Mouse (Mus musculus): Measurements from ENCODE around the gene Abtb1. TPM values are rescaled to one million over a fixed set of nuclear protein-coding genes. Genes with fewer than 3 reads are reported as not detected.

The Abtb1 gene
- polyA plus RNA-seq, 1 experiment from 2014 or later, result 21.0 TPM

GRCm38 (mm10) chr6:88839135-88839970, 2.4 kb downstream of the Abtb1 start:
- DNase-seq (ENCODE audit: low spot score), result no peak
- 86% methylated on average over 26 of the region's 26 CpGs for WGBS
- ATAC-seq (ENCODE audit: low read depth), result no peak
- Histone ChIP-seq H3K27me3 (replicated peaks; ENCODE audit: control insufficient read depth, insufficient read depth, low read length) (no peaks in the 10 kb centered on the region), H3K36me3 (ENCODE audit: control insufficient read depth, insufficient read depth, low read length) (peaks cover 42% of the 10 kb centered on the region), H3K9me3 (ENCODE audit: control insufficient read depth, low read length) (no peaks in the 10 kb centered on the region), H3K4me1 (ENCODE audit: control insufficient read depth, insufficient read depth, low read length) (peaks cover 13% of the 10 kb centered on the region; the same call in 1 of the 2 replicates), H3K9ac (ENCODE audit: low read depth, low read length) (no peak overlapping the region), H3K4me2 (ENCODE audit: low read depth, low read length) (no peak overlapping the region), H3K27ac (replicated peaks; ENCODE audit: low read depth, low read length) (no peak overlapping the region), H3K4me3 (ENCODE audit: low read depth, low read length) (no peak overlapping the region)

DNA sequence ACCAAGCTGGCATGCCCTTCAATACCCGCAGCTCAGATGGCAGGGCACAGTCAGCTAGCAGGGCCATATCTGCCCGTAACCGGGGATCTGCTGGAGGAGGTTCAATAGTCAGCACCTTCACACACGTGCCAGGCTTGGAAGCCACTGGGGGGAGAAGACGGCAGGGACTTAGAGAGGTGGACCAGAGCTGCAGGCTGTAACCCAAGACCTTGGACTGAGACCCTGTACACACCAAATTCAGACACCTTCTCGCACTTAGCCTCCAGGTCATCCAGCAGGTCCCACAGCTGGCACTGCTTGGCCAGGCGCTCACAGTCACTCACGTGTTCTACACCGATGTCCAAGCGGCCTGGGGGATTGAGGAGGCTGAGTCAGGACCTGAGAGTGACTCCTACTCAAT, 3.2 kb downstream of the Abtb1 start:
- Histone ChIP-seq H3K27me3 (replicated peaks; ENCODE audit: control insufficient read depth, insufficient read depth, low read length) (no peaks in the 10 kb centered on the region), H3K4me3 (ENCODE audit: low read depth, low read length) (no peak overlapping the region), H3K4me1 (ENCODE audit: control insufficient read depth, insufficient read depth, low read length) (peaks cover 13% of the 10 kb centered on the region; the same call in 1 of the 2 replicates), H3K27ac (replicated peaks; ENCODE audit: low read depth, low read length) (no peak overlapping the region), H3K36me3 (ENCODE audit: control insufficient read depth, insufficient read depth, low read length) (peaks cover 42% of the 10 kb centered on the region), H3K9ac (ENCODE audit: low read depth, low read length) (no peak overlapping the region), H3K9me3 (ENCODE audit: control insufficient read depth, low read length) (no peaks in the 10 kb centered on the region), H3K4me2 (ENCODE audit: low read depth, low read length) (no peak overlapping the region)
- 91% methylated on average over 10 of the region's 10 CpGs for WGBS
- ATAC-seq (ENCODE audit: low read depth), result no peak
- no peak for DNase-seq (ENCODE audit: low spot score)

DNA sequence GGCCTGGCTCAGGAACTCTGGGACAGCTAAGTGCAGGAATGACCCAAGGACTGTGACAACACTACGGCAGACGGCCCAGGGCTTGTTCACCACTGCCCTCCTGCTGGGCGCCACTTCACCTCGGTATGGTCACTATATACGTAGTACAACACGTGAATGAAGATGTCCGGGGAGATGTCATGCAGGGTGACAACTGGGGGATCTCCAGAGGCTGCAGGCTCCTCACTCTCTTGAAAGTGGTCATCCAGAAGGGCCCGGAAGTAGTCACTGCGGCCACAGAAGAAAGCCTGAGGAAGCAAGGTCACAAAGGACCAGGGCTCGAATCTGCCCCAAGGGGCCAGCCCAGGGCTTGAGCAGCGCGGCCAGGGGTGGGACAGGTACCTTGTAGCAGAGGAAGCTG, 3.8 kb downstream of the Abtb1 start:
- Histone ChIP-seq H3K27me3 (replicated peaks; ENCODE audit: control insufficient read depth, insufficient read depth, low read length) (no peaks in the 10 kb centered on the region), H3K27ac (replicated peaks; ENCODE audit: low read depth, low read length) (no peak overlapping the region), H3K4me3 (ENCODE audit: low read depth, low read length) (no peak overlapping the region), H3K4me2 (ENCODE audit: low read depth, low read length) (no peak overlapping the region), H3K4me1 (ENCODE audit: control insufficient read depth, insufficient read depth, low read length) (peaks cover 10% of the 10 kb centered on the region; the same call in 1 of the 2 replicates), H3K36me3 (ENCODE audit: control insufficient read depth, insufficient read depth, low read length) (peaks cover 42% of the 10 kb centered on the region), H3K9me3 (ENCODE audit: control insufficient read depth, low read length) (no peaks in the 10 kb centered on the region), H3K9ac (ENCODE audit: low read depth, low read length) (no peak overlapping the region)
- 91% methylated on average over 12 of the region's 12 CpGs for WGBS
- DNase-seq (ENCODE audit: low spot score) (no peak), ATAC-seq (ENCODE audit: low read depth) (no peak)

DNA sequence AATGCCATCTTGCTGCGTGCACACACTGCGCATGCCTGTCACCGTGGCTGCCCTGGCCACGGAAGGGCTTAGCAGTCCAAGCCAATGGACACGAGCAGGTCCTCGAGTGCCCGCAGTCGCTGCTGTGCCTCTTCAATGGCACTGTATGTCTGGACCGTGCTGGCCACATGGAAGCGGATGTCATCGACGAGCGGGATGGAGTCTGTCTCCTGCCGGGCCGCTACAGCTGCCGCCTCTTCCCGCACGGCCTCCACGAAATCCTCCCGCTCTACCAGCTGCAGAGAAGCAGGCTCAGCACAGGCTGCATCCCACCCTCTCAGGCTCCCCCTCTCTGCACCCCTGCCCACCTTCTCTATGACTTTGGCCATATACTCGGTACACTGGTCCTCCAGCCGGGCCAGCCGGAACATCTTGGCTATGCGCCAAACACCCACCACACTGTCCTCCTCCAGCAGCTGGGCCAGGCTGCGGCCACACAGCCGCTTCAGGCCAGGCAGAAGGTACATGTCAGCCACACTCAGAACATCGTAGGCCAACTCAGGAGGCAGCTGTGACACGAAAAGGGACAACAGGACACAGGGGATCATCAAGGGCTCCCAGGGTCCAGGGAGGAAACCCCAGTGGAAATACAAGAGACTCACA, 5.5 kb downstream of the Abtb1 start:
- 94% methylated on average over 28 of the region's 28 CpGs for WGBS
- H3K36me3 ChIP-seq (ENCODE audit: control insufficient read depth, insufficient read depth, low read length), result peaks cover 42% of the 10 kb centered on the region
- DNase-seq (ENCODE audit: low spot score) (no peak), ATAC-seq (ENCODE audit: low read depth) (no peak)
- H3K4me1 ChIP-seq (ENCODE audit: control insufficient read depth, insufficient read depth, low read length), result peaks cover 8% of the 10 kb centered on the region; the same call in 1 of the 2 replicates
- H3K4me2 ChIP-seq (ENCODE audit: low read depth, low read length), result no peak overlapping the region
- H3K27me3 ChIP-seq (replicated peaks; ENCODE audit: control insufficient read depth, insufficient read depth, low read length), result no peaks in the 10 kb centered on the region
- H3K9me3 ChIP-seq (ENCODE audit: control insufficient read depth, low read length), result no peaks in the 10 kb centered on the region
- H3K27ac ChIP-seq (replicated peaks; ENCODE audit: low read depth, low read length), result no peak overlapping the region
- H3K9ac ChIP-seq (ENCODE audit: low read depth, low read length), result no peak overlapping the region
- H3K4me3 ChIP-seq (ENCODE audit: low read depth, low read length), result no peak overlapping the region

- Histone ChIP-seq H3K4me1 (ENCODE audit: control insufficient read depth, insufficient read depth, low read length) (no peaks in the 10 kb centered on the region), H3K4me2 (ENCODE audit: low read depth, low read length) (no peak overlapping the region), H3K9me3 (ENCODE audit: control insufficient read depth, low read length) (no peaks in the 10 kb centered on the region), H3K4me3 (ENCODE audit: low read depth, low read length) (no peak overlapping the region), H3K9ac (ENCODE audit: low read depth, low read length) (no peak overlapping the region), H3K36me3 (ENCODE audit: control insufficient read depth, insufficient read depth, low read length) (peaks cover 42% of the 10 kb centered on the region), H3K27ac (replicated peaks; ENCODE audit: low read depth, low read length) (no peak overlapping the region), H3K27me3 (replicated peaks; ENCODE audit: control insufficient read depth, insufficient read depth, low read length) (no peaks in the 10 kb centered on the region)
- WGBS, result 54% methylated on average over 5 of the region's 5 CpGs
- ATAC-seq (ENCODE audit: low read depth) (no peak), DNase-seq (ENCODE audit: low spot score) (no peak)
These were observed 6.7 kb downstream of the Abtb1 start for GRCm38 (mm10) chr6:88835047-88835446.

DNA sequence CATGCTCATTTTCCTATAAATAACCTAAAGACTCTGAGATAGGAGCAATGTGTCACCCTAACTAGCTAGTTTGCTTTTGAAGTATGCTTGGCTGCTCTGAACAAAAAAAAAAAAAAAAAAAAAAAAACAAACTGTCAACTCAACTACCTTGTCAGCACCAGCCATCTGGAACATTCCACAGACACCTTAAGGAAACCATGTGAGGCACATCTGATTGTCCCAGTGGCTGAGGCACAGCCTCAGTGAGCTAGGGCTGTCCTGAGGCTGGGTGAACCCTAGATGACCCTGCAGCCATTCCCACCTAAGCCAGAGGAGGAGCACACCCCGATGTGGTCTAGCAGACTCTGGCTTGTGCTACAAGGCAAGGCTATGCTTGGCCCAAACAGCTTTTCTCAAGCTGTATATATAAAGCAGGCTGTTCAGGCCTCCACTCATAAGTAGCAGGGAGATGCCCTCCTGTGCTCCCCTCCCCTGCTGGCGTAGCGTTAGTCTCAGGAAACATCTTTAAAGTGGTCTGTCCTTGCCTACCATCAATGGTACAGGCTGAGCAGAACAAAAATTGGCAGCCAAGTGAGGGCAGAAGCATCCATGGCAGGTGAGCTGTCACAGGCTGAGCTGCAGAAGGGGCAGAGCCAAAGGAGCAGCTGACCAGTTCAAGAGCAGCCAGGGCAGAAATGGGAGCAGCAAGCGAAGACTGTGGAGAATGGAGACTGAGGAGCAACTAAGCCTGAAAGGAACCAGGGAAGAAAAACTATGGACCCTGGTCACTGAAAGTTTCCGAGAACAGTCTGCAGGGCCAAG, 8.2 kb downstream of the Abtb1 start:
- Histone ChIP-seq H3K4me3 (ENCODE audit: low read depth, low read length) (no peak overlapping the region), H3K27me3 (replicated peaks; ENCODE audit: control insufficient read depth, insufficient read depth, low read length) (no peaks in the 10 kb centered on the region), H3K4me1 (ENCODE audit: control insufficient read depth, insufficient read depth, low read length) (no peaks in the 10 kb centered on the region), H3K9ac (ENCODE audit: low read depth, low read length) (no peak overlapping the region), H3K9me3 (ENCODE audit: control insufficient read depth, low read length) (no peaks in the 10 kb centered on the region), H3K36me3 (ENCODE audit: control insufficient read depth, insufficient read depth, low read length) (peaks cover 30% of the 10 kb centered on the region), H3K27ac (replicated peaks; ENCODE audit: low read depth, low read length) (no peak overlapping the region), H3K4me2 (ENCODE audit: low read depth, low read length) (no peak overlapping the region)
- no peak for ATAC-seq (ENCODE audit: low read depth)
- WGBS, result 76% methylated on average over 5 of the region's 5 CpGs
- DNase-seq (ENCODE audit: low spot score), result no peak

GRCm38 (mm10) chr6:88832663-88833062, 9.1 kb downstream of the Abtb1 start:
- 72% methylated on average over 5 of the region's 5 CpGs for WGBS
- Histone ChIP-seq H3K4me2 (ENCODE audit: low read depth, low read length) (no peak overlapping the region), H3K4me3 (ENCODE audit: low read depth, low read length) (no peak overlapping the region), H3K9ac (ENCODE audit: low read depth, low read length) (no peak overlapping the region), H3K27me3 (replicated peaks; ENCODE audit: control insufficient read depth, insufficient read depth, low read length) (no peaks in the 10 kb centered on the region), H3K36me3 (ENCODE audit: control insufficient read depth, insufficient read depth, low read length) (peaks cover 21% of the 10 kb centered on the region), H3K9me3 (ENCODE audit: control insufficient read depth, low read length) (no peaks in the 10 kb centered on the region), H3K4me1 (ENCODE audit: control insufficient read depth, insufficient read depth, low read length) (no peaks in the 10 kb centered on the region), H3K27ac (replicated peaks; ENCODE audit: low read depth, low read length) (no peak overlapping the region)
- peak; percentile 29 for DNase-seq (ENCODE audit: low spot score)
- peak; percentile 45; the same call in 1 of the 2 replicates for ATAC-seq (ENCODE audit: low read depth)

- peaks cover 4% of the 10 kb centered on the region; the same call in 1 of the 2 replicates for H3K4me1 ChIP-seq (ENCODE audit: control insufficient read depth, insufficient read depth, low read length)
- H3K27me3 ChIP-seq (replicated peaks; ENCODE audit: control insufficient read depth, insufficient read depth, low read length), result no peaks in the 10 kb centered on the region
- H3K4me3 ChIP-seq (ENCODE audit: low read depth, low read length), result no peak overlapping the region
- 25% methylated on average over 8 of the region's 8 CpGs for WGBS
- H3K9me3 ChIP-seq (ENCODE audit: control insufficient read depth, low read length), result no peaks in the 10 kb centered on the region
- DNase-seq (ENCODE audit: low spot score) (peak; percentile 92), ATAC-seq (ENCODE audit: low read depth) (peak; percentile 56)
- H3K9ac ChIP-seq (ENCODE audit: low read depth, low read length), result no peak overlapping the region
- H3K27ac ChIP-seq (replicated peaks; ENCODE audit: low read depth, low read length), result no peak overlapping the region
- H3K36me3 ChIP-seq (ENCODE audit: control insufficient read depth, insufficient read depth, low read length), result peaks cover 9% of the 10 kb centered on the region
- H3K4me2 ChIP-seq (ENCODE audit: low read depth, low read length), result no peak overlapping the region
These were observed 10.3 kb downstream of the Abtb1 start for GRCm38 (mm10) chr6:88831456-88831855.
